Mouse (Mus musculus) hindbrain, postnatal 0 days (tissue): ENCODE results near the gene Bicc1. TPM values are rescaled to one million over a fixed set of nuclear protein-coding genes. Genes with fewer than 3 reads are reported as not detected.

ENCODE experiments used
- ATAC-seq: fragments of 200-750 bp; cut with Nextera tagmentation; 2 replicates; pipeline ENCODE4 v1.8.0; 2017; ENCODE audit warnings: mild to moderate bottlenecking, moderate TSS enrichment, moderate library complexity
- DNase-seq: peaks from one replicate; pipeline ENCODE4 v3.0.0-alpha.2; 2015; ENCODE audit warnings: low spot score
- H3K27ac ChIP-seq: fragments of 300-500 bp; sonication (generic); 2 replicates; pipeline ENCODE4 v1.5.1; 2014; ENCODE audit warnings: mild to moderate bottlenecking
- H3K27me3 ChIP-seq: fragments of 300-500 bp; sonication (generic); 2 replicates; pipeline ENCODE4 v1.6.1; 2014; ENCODE audit warnings: low read length, mixed read lengths; ENCODE audit not compliant: insufficient read depth
- H3K36me3 ChIP-seq: fragments of 300-500 bp; sonication (generic); 2 replicates; pipeline ENCODE4 v1.6.1; 2014; ENCODE audit warnings: low read length, mixed read lengths; ENCODE audit not compliant: insufficient read depth
- H3K4me1 ChIP-seq: fragments of 300-500 bp; sonication (generic); 2 replicates; pipeline ENCODE4 v1.6.1; 2014; ENCODE audit warnings: antibody characterized with exemption, low read length, mixed read lengths; ENCODE audit not compliant: insufficient read depth
- H3K4me2 ChIP-seq: fragments of 300-500 bp; sonication (generic); 2 replicates; pipeline ENCODE4 v1.6.1; 2014; ENCODE audit warnings: low read depth, mild to moderate bottlenecking, low read length, moderate library complexity, mixed read lengths
- H3K4me3 ChIP-seq: fragments of 300-500 bp; sonication (generic); 2 replicates; pipeline ENCODE4 v1.5.1; 2014; ENCODE audit warnings: low read length
- H3K9ac ChIP-seq: fragments of 300-500 bp; sonication (generic); replicated peaks from 2 replicates; pipeline ENCODE4 v1.6.1; 2014; ENCODE audit warnings: mild to moderate bottlenecking, low read length, moderate library complexity, mixed read lengths
- H3K9me3 ChIP-seq: fragments of 300-500 bp; sonication (generic); 2 replicates; pipeline ENCODE4 v1.6.1; 2016; ENCODE audit warnings: low read length, mixed read lengths
- CTCF ChIP-seq: IDR thresholded peaks from 2 replicates; pipeline ENCODE4 v1.5.1; 2016; ENCODE audit warnings: antibody characterized with exemption, control low read depth, low read depth
- WGBS: fragments of 180-500 bp; shearing (Covaris S2); extraction: QIAGEN DNeasy Blood & Tissue Kit; methylation state at CpG from one replicate; pipeline ENCODE4 v1.1.7; 2014; 5-methylcytosine and 5-hydroxymethylcytosine counted together
- polyA plus RNA-seq: library from polyadenylated mRNA; unstranded; fragments of >200 nt; fragmentation: Nextera tagmentation; extraction: Ambion mirVana; gene quantifications from 2 replicates; pipeline ENCODE4 v1.2.1, GENCODE M21; 2015
- total RNA-seq: library from RNA; depleted of rRNA; stranded (reverse); fragments of >200 nt; gene quantifications from 2 replicates; pipeline ENCODE4 v1.2.3, GENCODE M21; 2014

Gene Bicc1
- total and polyA plus RNA-seq, 2 experiments from 2014 or later = 5.1 to 6.5 TPM

GRCm38 (mm10) chr10:70936008-70936407, 223.5 kb downstream of the Bicc1 start:
- Histone ChIP-seq H3K9me3 (no peaks in the 10 kb centered on the region), H3K27ac (no peak overlapping the region), H3K27me3 (no peaks in the 10 kb centered on the region), H3K4me2 (no peak overlapping the region), H3K4me3 (no peak overlapping the region), H3K9ac (no peak overlapping the region), H3K36me3 (no peaks in the 10 kb centered on the region), H3K4me1 (no peaks in the 10 kb centered on the region)
- no peak for TF ChIP-seq CTCF
- 95% methylated on average over 3 of the region's 3 CpGs for WGBS
- no peak for ATAC-seq
- DNase-seq = no peak

GRCm38 (mm10) chr10:70926126-70926525, 233.4 kb downstream of the Bicc1 start:
- H3K36me3 ChIP-seq = no peaks in the 10 kb centered on the region
- H3K4me1 ChIP-seq = no peaks in the 10 kb centered on the region
- H3K27ac ChIP-seq = no peak overlapping the region
- no peaks in the 10 kb centered on the region for H3K27me3 ChIP-seq
- TF ChIP-seq CTCF = no peak
- WGBS = 88% methylated on average over 4 of the region's 4 CpGs
- H3K4me3 ChIP-seq = no peak overlapping the region
- DNase-seq (no peak), ATAC-seq (no peak)
- peaks cover 6% of the 10 kb centered on the region for H3K9me3 ChIP-seq
- H3K9ac ChIP-seq = no peak overlapping the region
- no peak overlapping the region for H3K4me2 ChIP-seq

- WGBS = 54% methylated on average over 3 of the region's 3 CpGs
Measured at GRCm38 (mm10) chr10:70924348-70924747, 235.2 kb downstream of the Bicc1 start.

GRCm38 (mm10) chr10:70923936-70924335, 235.6 kb downstream of the Bicc1 start:
- Histone ChIP-seq H3K9me3 (no peaks in the 10 kb centered on the region), H3K27me3 (no peaks in the 10 kb centered on the region), H3K4me1 (no peaks in the 10 kb centered on the region), H3K27ac (no peak overlapping the region), H3K4me2 (no peak overlapping the region), H3K9ac (no peak overlapping the region), H3K36me3 (no peaks in the 10 kb centered on the region), H3K4me3 (no peak overlapping the region)
- TF ChIP-seq CTCF = no peak
- no peak for ATAC-seq
- DNase-seq = no peak
- WGBS = 84% methylated on average over 3 of the region's 3 CpGs

More at GRCm38 (mm10) chr10:70924348-70924747, 235.2 kb downstream of the Bicc1 start:
- Histone ChIP-seq H3K9ac (no peak overlapping the region), H3K4me3 (no peak overlapping the region), H3K4me1 (no peaks in the 10 kb centered on the region), H3K27ac (no peak overlapping the region), H3K36me3 (no peaks in the 10 kb centered on the region), H3K9me3 (no peaks in the 10 kb centered on the region), H3K27me3 (no peaks in the 10 kb centered on the region), H3K4me2 (no peak overlapping the region)
- no peak for ATAC-seq
- TF ChIP-seq CTCF = peak; percentile 8; the same call in 1 of the 2 replicates
- peak; percentile 53 for DNase-seq

GRCm38 (mm10) chr10:70921481-70921880, 238.0 kb downstream of the Bicc1 start:
- DNase-seq (no peak), ATAC-seq (no peak)
- Histone ChIP-seq H3K9ac (no peak overlapping the region), H3K27me3 (no peaks in the 10 kb centered on the region), H3K9me3 (no peaks in the 10 kb centered on the region), H3K4me1 (no peaks in the 10 kb centered on the region), H3K27ac (no peak overlapping the region), H3K4me2 (no peak overlapping the region), H3K4me3 (no peak overlapping the region), H3K36me3 (no peaks in the 10 kb centered on the region)
- no peak for TF ChIP-seq CTCF
- WGBS = 94% methylated on average over 6 of the region's 6 CpGs

GRCm38 (mm10) chr10:70919851-70920250, 239.6 kb downstream of the Bicc1 start:
- DNase-seq (no peak), ATAC-seq (no peak)
- Histone ChIP-seq H3K9ac (no peak overlapping the region), H3K4me2 (no peak overlapping the region), H3K27ac (no peak overlapping the region), H3K9me3 (no peaks in the 10 kb centered on the region), H3K4me3 (no peak overlapping the region), H3K4me1 (no peaks in the 10 kb centered on the region), H3K36me3 (no peaks in the 10 kb centered on the region), H3K27me3 (no peaks in the 10 kb centered on the region)
- WGBS = 29% methylated on average over 1 of the region's 1 CpGs
- TF ChIP-seq CTCF = no peak

GRCm38 (mm10) chr10:70919031-70919663, 240.4 kb downstream of the Bicc1 start:
- TF ChIP-seq CTCF = no peak
- DNase-seq = no peak
- Histone ChIP-seq H3K4me1 (no peaks in the 10 kb centered on the region), H3K4me2 (no peak overlapping the region), H3K9me3 (no peaks in the 10 kb centered on the region), H3K4me3 (no peak overlapping the region), H3K27ac (no peak overlapping the region), H3K36me3 (no peaks in the 10 kb centered on the region), H3K9ac (no peak overlapping the region), H3K27me3 (no peaks in the 10 kb centered on the region)
- ATAC-seq = no peak
- 73% methylated on average over 13 of the region's 13 CpGs for WGBS
